Mouse (Mus musculus): Measurements from ENCODE around the gene Hoxa11.

GRCm38 (mm10) chr6:52242801-52243332 is 2.7 kb downstream of the Hoxa11 start:
- no peak for TF ChIP-seq POU5F1 (IDR thresholded peaks at IDR 0.05; ENCODE audit: borderline replicate concordance, low read length)
- no peak for TF ChIP-seq CTCF (conservative IDR thresholded peaks at IDR 0.05; ENCODE audit: low read length)
- no peak for TF ChIP-seq NANOG (IDR thresholded peaks at IDR 0.05; ENCODE audit: borderline replicate concordance, low read length)

Data from E14TG2a.4 (cell line).